Comparison of ENCODE assay signal across 22 mouse cellular contexts in the genomic region with DNA sequence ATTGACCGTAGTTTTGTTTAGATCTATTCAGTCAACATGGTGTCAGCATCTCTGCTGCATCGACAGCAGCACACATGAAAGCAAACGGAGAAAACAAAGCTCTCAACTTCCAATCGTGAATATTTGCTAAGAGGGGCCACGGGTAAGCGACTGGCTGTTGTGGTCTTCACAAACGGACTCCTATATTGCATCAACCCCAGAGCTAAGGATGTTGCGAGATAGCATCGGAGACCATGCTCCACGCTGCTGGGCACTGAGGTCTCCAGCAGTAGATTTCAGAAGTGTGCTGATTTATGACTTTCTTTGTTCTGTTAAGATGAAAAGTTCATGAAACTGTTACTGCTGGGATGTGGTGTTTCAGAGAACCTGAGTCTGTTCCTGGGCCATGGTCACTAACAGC. TPM values are rescaled to one million over a fixed set of nuclear protein-coding genes. Genes with fewer than 3 reads are reported as not detected.
A peak's percentile ranks its signal among the peaks of the same experiment; 100 is the strongest.
DNase-seq lines count a peak whose midpoint lies in the region; ATAC-seq lines count a peak whose summit lies in the region.
"Had no signal": no experiment of that assay in that cellular context is flagged by ENCODE, and none has a peak within 500 bp of the region (broad histone marks: within the 10 kb centered on the region; RNA-seq: fewer than 3 reads in every experiment).

No protein-coding gene starts in this region.

- peak; percentile 29 for DNase-seq in 416B (ENCODE audit: low read depth)
- DNase-seq in cerebellum, postnatal 10 days: no peak
- DNase-seq in adrenal gland, postnatal 36 days: no peak
- DNase-seq: adrenal gland, adult 2 months; adrenal gland, adult 8-10 months; adrenal gland, postnatal 10 days; adrenal gland, postnatal 14 days; adrenal gland, postnatal 25 days; B cell, adult 2 months; cerebellum, adult 11 months; cerebellum, adult 11-12 months; cerebellum, adult 18-20 months; cerebellum, adult 2 months; cerebellum, adult 8-10 months had no signal

- ATAC-seq in granulocyte monocyte progenitor cell, adult 5-6 weeks (replicated peaks; ENCODE audit: poor library complexity, severe bottlenecking): peak; percentile 90
- ATAC-seq in megakaryocyte progenitor cell, adult 5-6 weeks (replicated peaks; ENCODE audit: poor library complexity): peak; percentile 97
- ATAC-seq in inflammation-experienced regulatory T-cells, adult 6 months: no peak
- ATAC-seq: activated CD4-positive, CD25-positive, alpha-beta regulatory T cell, adult 4 months; CD4-positive, CD25-positive, alpha-beta regulatory T cell, adult 4 months; Patski had no signal

RNA-seq across cellular contexts. Expression of gene Bcas1, which starts 54.3 kb away (rescaled TPM):
- total RNA-seq in granulocyte monocyte progenitor cell, adult 5-6 weeks (2014; fragmentation: Nextera tagmentation): not detected in 2 replicates
- total RNA-seq in granulocyte monocyte progenitor cell, adult 5-6 weeks (2017): 0.30 and 0.41 TPM in 2 replicates
- 0.81 and 1.2 TPM in 2 replicates for total RNA-seq in megakaryocyte progenitor cell, adult 5-6 weeks (2015)
- 1.1 and 1.9 TPM in 2 replicates for total RNA-seq in megakaryocyte progenitor cell, adult 5-6 weeks (2017)
- polyA plus RNA-seq in inflammation-experienced regulatory T-cells, adult 6 months (2017; shearing (Covaris generic)): 1 to 10 TPM; 2.5 to 4.5 (median 3.6) TPM
- under 1 TPM; 0.20 to 0.63 TPM for total RNA-seq in adrenal gland, postnatal 36 days (2021)
- polyA plus RNA-seq: adrenal gland, adult 2 months; C2C12; G1E; Patski had no signal
